Mouse (Mus musculus) gastrocnemius, adult 2 months (tissue): ENCODE results near the gene Slc16a11. TPM values are rescaled to one million over a fixed set of nuclear protein-coding genes. Genes with fewer than 3 reads are reported as not detected.
A peak's percentile ranks its signal among the peaks of the same experiment; 100 is the strongest.

Source experiments
- DNase-seq: peaks from one replicate; pipeline ENCODE4 v3.0.0; 2022
- H3K27ac ChIP-seq: fragments of 200-600 bp; 2 replicates; pipeline ENCODE4 v1.8.1; 2022; ENCODE audit warnings: mild to moderate bottlenecking
- H3K4me3 ChIP-seq: fragments of 200-600 bp; 2 replicates; pipeline ENCODE4 v1.8.1; 2022; ENCODE audit warnings: mild to moderate bottlenecking, moderate library complexity
- CTCF ChIP-seq: fragments of 200-600 bp; IDR thresholded peaks from 2 replicates; pipeline ENCODE4 v1.8.1; 2022; ENCODE audit warnings: antibody characterized with exemption, mild to moderate bottlenecking, moderate library complexity
- intact Hi-C: fragments of 180-260 bp; cut with DNase I; formaldehyde crosslinking; loops from one replicate; pipeline ENCODE4 v1.15.1; 2025
- total RNA-seq, 2 experiments: library from RNA; stranded (reverse); gene quantifications; 2 replicates each; pipeline ENCODE4 v1.2.3; 2021

The Slc16a11 gene
- total RNA-seq, 2 experiments from 2014 or later = not detected

- Histone ChIP-seq H3K4me3 (peak overlapping the region; percentile 85), H3K27ac (peak overlapping the region; percentile 92)
- no peak for TF ChIP-seq CTCF
- DNase-seq = peak; percentile 55
- intact Hi-C loops = no loop called here
Observed at GRCm38 (mm10) chr11:70233016-70233415, 20.5 kb downstream of the Slc16a11 start.

- intact Hi-C loops = no loop called here
- Histone ChIP-seq H3K4me3 (peak overlapping the region; percentile 85), H3K27ac (peak overlapping the region; percentile 92)
- peak; percentile 78 for DNase-seq
- no peak for TF ChIP-seq CTCF
Observed at GRCm38 (mm10) chr11:70234037-70234436, 21.5 kb downstream of the Slc16a11 start.

GRCm38 (mm10) chr11:70234497-70234896, 21.9 kb downstream of the Slc16a11 start:
- no peak for TF ChIP-seq CTCF
- Histone ChIP-seq H3K27ac (peak overlapping the region; percentile 92), H3K4me3 (peak overlapping the region; percentile 85)
- intact Hi-C loops = no loop called here
- peak; percentile 9 for DNase-seq

- intact Hi-C loops = no loop called here
- peak overlapping the region; percentile 92; the same call in 1 of the 2 replicates for H3K27ac ChIP-seq
- no peak overlapping the region for H3K4me3 ChIP-seq
- TF ChIP-seq CTCF = no peak
- DNase-seq = peak; percentile 26
Observed at GRCm38 (mm10) chr11:70235254-70235900, 22.8 kb downstream of the Slc16a11 start.

- intact Hi-C loops = no loop called here
- Histone ChIP-seq H3K4me3 (peak overlapping the region; percentile 99), H3K27ac (peak overlapping the region; percentile 97)
- TF ChIP-seq CTCF = no peak
- peak; percentile 20 for DNase-seq
Observed at GRCm38 (mm10) chr11:70236717-70237116, 24.2 kb downstream of the Slc16a11 start.

- peak within 1 kb of the TSS; percentile 97 for H3K27ac ChIP-seq
- TF ChIP-seq CTCF = peak; percentile 76
- H3K4me3 ChIP-seq = peak within 1 kb of the TSS; percentile 99
- peak; percentile 99 for DNase-seq
- intact Hi-C loops = no loop called here
Observed at GRCm38 (mm10) chr11:70237457-70238167, 25.1 kb downstream of the Slc16a11 start, which contains the start of gene 0610010K14Rik. Gene 0610010K14Rik, minus strand, starts transcription at chr11:70237914.

GRCm38 (mm10) chr11:70238591-70239440, 26.3 kb downstream of the Slc16a11 start:
- intact Hi-C loops = no loop called here
- H3K4me3 ChIP-seq = peak overlapping the region; percentile 99
- H3K27ac ChIP-seq = peak overlapping the region; percentile 97
- peak; percentile 40 for DNase-seq
- no peak for TF ChIP-seq CTCF

GRCm38 (mm10) chr11:70239541-70240279, 27.2 kb downstream of the Slc16a11 start, which contains the start of the genes Gm21988 and Rnasek:
Gene Gm21988, minus strand, starts transcription at chr11:70239830.
Gene Rnasek, minus strand, starts transcription at chr11:70239842.
- TF ChIP-seq CTCF = no peak
- peak within 1 kb of the TSS; percentile 97 for H3K27ac ChIP-seq
- peak; percentile 75 for DNase-seq
- H3K4me3 ChIP-seq = peak within 1 kb of the TSS; percentile 99
- intact Hi-C loops = no loop called here

GRCm38 (mm10) chr11:70242591-70242990, 30.0 kb downstream of the Slc16a11 start:
- DNase-seq = no peak
- no peak overlapping the region for H3K27ac ChIP-seq
- no peak for TF ChIP-seq CTCF
- intact Hi-C loops = no loop called here
- H3K4me3 ChIP-seq = no peak overlapping the region

GRCm38 (mm10) chr11:70247136-70247845, 34.7 kb downstream of the Slc16a11 start:
- TF ChIP-seq CTCF = peak; percentile 92; the same call in 1 of the 2 replicates
- intact Hi-C loops = no loop called here
- no peak overlapping the region for H3K4me3 ChIP-seq
- DNase-seq = peak; percentile 63
- H3K27ac ChIP-seq = no peak overlapping the region

- DNase-seq = no peak
- TF ChIP-seq CTCF = no peak
- Histone ChIP-seq H3K27ac (no peak overlapping the region), H3K4me3 (no peak overlapping the region)
- intact Hi-C loops = no loop called here
Observed at GRCm38 (mm10) chr11:70250150-70250549, 37.6 kb downstream of the Slc16a11 start.
